Mouse (Mus musculus) T-helper 2 cell (primary cell): ENCODE results near the gene Srm.

Experiments
- in situ Hi-C: fragments of 300-600 bp; cut with MboI, MseI; formaldehyde crosslinking; loops from one replicate; pipeline ENCODE4 v1.15.1; 2025; ENCODE audit warnings: high pct_unique_total_duplicates

Gene Srm

DNA sequence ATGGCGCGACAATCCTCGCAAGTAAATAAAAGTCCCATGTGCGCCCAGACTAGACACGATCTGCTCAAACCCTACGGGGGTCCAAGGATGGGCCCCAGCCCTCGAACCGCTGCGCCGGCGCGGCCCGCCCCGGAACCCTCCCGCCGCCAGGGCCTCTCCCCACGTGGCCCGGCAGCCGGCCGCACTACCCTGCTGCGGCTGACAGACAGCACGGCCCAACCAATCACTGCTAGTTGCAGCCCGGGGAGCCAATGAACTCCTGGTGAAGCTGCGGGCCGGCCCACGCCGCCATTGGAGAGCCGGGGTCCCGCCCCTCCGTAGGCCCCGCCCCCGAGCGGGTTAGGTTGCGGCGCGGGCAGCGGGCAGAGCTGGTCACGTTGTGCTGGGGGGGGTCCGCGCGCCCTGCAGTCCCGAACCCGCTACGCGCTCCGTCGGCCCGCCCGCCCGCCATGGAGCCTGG is at the start of gene Srm:
Gene Srm (plus strand): TSS at position 333 of the 460 bp plus-strand sequence.
- in situ Hi-C loops: no loop called here

DNA sequence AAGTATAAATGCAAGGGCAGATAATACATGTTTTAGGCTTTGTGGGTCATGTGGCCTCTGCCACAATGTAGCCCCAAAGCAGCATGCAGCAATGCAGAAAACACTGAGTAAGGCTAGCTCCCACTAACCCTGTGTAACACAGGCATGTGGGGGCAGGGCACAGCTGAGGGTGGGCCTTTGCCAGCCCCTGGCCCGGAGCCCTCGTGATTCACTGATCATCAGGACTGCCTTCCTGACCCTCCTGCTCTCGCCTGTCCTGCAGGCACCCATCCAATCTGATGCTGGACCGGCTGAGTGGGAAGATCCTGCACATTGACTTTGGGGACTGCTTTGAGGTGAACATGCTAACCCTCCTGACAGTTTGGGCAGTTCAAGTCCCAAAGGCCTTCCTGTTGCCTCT is 42.2 kb upstream of the Srm start:
- in situ Hi-C loops: no loop called here

DNA sequence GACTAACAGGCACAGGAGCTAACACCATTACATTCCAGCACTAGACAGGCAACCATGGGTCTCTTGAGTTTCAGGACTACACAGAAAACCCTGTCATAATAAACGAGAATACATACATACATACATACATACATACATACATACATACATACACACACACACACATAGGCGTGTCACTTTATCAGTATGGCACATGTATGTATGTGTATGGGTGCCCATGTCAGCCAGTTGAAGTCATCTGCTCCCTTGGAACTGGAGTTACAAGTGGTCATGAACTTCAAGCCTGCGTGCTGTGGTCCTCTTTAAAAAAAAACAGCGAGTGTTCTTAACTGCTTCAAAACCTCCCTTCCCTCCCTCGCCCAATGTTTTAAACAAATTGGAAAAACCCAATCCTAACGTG is 33.5 kb upstream of the Srm start:
- in situ Hi-C loops: loop anchor here (5.0 kb wide), 1 partner anchor 45 kb away; the partner anchor contains the start of gene Masp2

DNA sequence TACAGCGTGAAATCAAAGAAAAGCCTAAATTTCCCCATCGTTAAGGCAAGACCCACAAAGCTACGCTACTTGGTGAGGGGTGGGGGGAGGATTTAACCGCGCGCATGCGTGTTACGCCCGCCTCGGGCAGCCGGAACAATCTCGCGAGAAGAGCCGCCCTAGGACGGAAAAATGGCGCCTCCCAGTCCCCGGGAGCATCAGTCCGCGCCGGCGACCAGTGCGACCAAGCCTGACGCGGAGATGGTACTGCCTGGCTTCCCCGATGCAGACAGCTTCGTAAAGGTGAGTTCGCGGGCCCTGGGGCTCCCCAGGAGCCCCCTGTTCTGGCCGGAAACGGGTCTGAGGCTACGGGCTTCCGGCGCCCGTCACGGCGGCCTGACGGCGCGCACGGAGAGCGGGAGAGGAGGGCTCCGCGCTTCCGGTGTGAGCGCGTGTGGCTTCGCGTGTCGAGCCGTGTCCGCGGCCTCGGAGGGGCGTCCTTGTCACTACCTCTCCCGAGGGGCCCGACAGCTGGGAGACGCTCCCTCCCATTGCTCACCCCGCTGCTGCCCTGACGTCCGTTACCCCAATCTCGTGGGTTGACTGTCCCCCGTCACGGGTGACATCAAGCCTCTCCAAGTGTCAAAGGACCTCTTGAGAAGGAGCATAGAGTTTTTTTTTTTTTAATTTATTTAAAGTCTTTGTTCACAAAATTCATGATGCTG is 32.9 kb upstream of the Srm start, which contains the start of gene Exosc10:
Gene Exosc10 (plus strand): TSS at position 133 of the 704 bp plus-strand sequence.
- in situ Hi-C loops: loop anchor here (5.0 kb wide), 1 partner anchor 44 kb away; the partner anchor contains the start of gene Masp2

DNA sequence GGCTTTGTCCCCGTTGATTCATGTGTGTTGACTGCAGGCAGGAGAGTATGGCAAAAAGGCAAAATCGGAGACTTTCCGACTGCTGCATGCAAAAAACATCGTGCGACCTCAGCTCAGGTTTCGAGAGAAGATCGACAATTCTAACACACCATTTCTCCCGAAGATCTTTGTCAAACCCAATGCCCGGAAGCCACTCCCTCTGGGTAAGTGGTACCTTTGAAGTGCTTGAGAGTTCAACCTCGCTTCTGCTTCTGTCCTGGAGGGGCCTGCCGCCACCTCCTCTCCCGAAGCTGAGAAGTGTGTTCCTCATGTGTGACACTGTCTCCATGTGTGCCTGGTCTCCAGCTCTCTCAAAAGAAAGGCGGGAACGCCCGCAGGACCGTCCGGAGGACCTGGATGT is 28.6 kb upstream of the Srm start:
- in situ Hi-C loops: no loop called here

DNA sequence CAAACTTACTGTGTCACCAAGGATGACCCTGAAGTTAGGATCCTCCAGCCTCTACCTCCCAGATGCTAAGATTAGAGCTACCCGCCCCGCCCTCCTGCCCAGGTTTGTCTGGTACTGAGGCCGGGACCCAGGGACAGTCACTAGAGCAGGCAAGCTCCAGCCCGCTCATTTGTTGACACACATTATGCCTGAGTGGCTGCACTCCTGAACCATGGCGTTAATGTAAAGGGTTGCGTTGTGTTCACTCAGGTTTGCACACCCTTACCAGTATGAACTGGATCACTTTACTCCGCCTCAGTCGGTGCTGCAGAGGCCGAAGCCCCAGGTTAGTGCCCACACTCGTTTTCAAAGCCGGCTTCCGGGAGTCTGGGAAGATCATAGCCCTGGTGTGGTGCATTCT is 27.7 kb upstream of the Srm start:
- in situ Hi-C loops: no loop called here

DNA sequence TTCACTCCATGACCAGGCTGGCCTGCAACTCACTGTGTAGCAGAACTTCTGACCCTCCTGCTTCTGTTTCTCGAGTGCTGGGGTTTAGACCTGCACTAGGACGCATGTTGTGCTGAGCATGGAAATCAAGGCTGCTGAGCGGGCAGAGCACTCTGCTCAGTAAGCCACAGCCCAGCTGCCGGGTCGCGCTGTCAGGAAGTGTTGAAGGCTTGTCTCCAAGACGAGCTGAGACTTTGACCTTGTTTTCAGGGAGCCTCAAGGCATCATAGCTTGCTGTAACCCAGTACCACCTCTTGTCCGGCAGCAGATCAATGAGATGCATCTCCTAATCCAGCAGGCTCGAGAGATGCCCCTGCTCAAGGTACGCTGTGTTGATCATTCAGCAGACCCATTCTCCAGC is 21.2 kb upstream of the Srm start:
- in situ Hi-C loops: no loop called here

DNA sequence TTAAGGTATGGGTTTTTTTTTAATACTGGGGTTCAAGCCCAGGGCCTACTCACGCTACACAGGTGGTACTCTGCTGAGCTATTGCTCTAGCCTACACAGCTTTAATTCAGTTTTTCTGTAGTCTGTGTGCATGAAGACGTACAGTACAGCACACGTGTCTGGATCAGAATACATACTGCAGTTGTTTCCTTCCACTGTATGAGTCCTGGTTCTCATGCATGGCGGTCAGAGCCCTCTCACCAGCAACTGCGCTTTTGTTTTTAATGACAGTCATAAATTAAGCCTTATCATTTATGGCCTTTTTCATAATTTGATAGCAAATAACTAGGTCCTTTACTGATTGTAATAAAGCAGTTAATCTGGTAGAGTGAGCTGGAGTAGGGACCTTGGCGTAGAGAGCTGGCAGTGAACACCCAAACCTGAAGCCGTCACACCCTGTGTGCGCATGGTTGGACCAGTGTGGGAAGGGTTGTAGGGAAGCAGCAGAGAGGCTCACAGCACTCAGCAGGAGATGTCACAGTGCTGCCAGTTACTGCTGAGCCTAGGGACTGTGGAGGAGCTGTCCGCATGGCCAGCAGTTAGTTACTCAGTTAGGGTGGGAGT is 20.5 kb upstream of the Srm start:
- in situ Hi-C loops: no loop called here

DNA sequence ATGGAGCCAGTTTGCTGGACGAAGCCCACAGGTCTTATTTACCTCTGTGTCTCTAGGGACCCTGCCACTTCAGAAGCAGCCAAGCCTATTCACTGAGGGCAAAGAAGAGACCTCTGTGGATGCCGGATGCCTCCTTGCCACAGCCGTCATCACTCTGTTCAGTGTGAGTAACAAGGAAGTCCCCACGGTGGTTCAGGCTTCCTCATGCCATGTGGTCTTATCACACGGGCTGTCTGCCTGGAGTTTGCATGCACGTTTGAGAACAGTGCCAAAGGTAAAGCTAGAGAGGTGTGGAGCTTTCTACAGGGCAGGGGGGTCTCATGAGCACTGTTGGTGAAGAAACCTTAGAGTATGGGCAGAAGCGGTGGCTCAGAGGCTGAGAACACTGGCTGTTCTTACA is 18.1 kb upstream of the Srm start:
- in situ Hi-C loops: no loop called here

DNA sequence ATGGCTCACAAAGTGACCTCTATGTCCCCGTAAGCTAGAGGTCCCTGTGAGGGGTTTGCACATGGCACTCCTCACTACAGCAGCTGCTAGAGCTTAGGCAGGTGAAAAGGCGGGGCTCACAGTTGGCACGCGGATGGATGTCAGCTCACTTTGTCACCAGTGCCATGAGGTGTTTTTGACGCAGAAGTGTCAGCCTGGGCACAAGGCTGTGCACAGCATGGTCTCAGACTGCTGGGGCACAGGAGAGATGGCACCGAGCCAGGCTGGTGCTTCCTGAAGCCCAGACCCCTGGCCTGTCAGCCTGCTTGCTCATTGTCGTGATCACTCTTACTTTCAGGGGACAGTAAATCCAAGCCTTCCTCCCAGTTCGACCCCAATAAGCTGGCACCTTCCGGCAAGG is 10.5 kb upstream of the Srm start:
- in situ Hi-C loops: no loop called here

DNA sequence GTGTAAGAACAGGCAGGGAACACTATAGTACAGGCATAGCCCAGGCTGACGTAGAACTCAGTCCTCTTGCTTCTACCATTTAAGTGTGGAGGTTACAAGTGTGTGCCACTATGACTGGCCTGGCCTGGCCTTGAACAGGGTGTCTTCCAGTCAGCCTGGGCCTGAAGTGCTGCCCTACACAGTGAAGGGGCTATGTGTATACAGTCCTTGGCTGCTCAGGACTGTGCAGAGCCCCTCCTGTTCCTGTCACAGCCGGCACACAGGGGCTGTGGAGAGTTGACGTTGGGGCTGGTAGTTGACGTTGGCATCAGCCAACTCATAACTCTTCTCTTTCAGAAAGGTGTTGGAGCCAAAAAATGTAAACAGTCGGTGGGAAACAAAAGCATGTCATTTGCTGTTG is 9.9 kb upstream of the Srm start:
- in situ Hi-C loops: no loop called here

DNA sequence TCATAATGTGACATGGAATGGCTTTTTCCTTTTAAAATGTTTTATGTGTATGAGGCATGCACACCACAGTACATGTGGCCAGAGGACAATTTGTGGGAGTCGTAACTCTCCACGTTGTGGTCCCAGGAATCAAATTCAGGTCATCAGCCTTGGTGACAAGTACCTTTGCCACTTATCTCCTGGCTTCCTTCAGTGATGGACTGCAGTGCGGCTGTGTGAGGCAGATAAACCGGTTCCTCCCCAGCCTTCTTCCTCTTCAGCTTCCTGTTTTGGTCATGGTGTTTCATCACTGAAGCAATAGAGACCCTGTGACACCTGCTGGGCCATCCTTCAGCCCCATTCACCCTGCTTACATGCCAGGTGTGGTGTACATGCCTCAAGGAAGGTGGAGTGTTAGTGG is 8.0 kb upstream of the Srm start:
- in situ Hi-C loops: no loop called here

DNA sequence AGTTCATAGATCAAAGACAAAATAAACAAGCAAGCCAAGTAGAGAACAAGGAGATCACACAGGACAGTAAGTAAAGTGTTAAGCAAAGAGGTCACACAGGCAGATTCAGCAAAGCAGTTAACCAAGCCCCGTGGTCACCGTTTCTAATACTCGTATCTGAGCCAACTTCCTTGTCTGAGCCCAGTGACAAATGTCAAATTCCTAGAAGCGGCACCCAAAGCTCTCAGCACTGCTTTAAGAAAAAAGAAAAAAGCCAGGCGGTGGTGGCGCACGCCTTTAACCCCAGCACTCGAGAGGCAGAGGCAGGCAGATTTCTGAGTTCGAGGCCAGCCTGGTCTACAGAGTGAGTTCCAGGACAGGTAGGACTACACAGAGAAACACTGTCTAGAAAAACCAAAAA is 4.7 kb upstream of the Srm start:
- in situ Hi-C loops: no loop called here

DNA sequence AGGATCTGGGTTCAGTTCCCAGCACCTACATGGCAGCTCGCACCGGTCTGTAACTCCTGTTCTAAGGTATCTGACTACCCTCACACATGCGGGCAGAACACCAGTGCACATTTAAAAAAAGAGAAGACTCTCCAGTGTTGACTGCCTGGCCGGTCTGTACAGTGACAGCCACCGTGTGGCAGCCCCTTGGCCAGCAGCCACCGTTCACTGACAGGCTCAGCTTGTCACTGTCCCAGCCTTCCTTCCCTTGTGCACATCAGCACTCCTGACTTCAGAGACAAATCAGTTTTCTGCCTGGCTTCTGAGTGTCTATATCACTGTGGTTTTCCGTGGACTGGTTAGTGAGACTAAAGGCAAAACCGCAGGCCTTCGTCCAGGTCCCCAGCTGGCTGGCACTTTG is 2.5 kb upstream of the Srm start:
- in situ Hi-C loops: no loop called here

DNA sequence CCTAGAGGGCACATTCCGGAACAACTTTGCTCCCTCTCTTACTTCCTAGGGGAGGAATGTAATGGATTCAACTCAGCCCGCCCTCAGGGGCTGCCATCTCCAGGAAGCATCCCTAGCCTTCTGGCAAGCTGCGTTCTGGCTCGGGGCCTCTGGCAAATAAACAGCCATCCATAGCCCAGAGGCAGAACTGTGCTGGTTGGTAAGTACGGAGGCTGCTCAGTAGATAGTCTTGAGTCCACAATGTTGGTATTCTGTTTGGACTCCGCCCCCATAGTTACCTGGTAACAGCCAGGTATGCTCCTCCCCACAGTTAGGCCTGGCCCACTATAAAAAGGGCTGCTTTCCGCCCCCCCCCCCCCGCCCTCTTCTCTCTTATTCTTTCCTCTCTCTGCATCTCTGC is 1.7 kb upstream of the Srm start:
- in situ Hi-C loops: no loop called here

DNA sequence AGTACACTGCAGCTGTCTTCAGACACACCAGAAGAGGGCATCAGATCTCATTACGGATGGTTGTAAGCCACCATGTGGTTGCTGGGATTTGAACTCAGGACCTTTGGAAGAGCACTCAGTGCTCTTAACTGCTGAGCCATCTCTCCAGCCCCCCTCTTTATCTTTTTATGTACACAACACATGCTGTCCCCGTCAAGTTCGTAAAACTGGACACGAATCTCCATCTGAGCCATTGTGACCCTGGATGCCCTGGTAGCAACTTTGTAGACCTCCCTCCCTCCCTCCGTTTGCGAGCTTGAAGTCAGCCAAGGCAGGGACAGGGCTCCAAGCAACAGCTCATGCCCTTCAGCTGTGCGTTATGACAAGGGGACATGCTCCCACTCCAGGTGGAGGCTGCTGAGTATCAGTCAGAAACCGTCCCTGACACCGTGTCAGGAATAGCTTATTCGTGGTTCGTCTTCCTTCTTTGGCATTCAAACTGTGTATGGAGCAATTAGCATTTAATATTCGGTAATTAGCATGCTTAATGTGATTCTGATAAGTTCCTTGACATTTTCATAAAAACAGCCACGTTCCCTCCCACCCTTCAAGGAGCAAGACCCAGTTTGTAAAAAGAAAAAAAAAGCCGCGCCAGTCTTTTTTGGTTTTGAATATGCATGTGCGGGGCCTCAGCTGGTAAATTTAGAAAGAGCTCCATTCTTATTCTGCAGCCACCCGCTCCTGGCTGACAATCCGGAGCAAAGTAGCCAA is 707 bp upstream of the Srm start:
- in situ Hi-C loops: no loop called here

DNA sequence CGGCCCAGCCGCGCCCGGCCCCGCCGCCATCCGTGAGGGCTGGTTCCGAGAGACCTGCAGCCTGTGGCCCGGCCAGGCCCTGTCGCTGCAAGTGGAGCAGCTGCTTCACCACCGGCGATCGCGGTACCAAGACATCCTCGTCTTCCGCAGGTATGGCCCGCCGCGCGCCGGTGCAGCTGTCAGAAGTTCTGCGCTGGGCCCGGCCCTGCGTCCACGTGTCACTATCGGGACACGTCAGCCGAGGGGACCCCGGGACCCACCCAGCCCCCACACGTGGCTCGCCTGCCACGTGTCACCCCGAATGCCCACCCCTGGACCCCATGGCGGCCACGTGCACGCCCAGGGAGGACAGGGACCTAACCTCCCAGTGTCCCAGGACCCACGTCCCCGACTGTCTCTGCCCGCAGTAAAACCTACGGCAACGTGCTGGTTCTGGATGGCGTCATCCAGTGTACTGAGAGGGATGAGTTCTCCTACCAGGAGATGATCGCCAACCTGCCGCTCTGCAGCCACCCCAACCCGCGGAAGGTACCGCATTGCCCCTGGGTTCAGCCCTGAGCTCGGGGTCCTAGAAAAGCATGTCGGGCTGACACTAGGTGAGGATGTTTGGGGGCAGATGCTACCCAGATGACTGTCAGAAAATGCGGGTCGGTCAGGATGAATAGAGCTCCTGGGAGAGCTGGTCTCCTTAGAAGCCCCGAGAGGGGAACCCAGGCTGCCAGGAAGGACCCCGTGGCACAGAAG is 506 bp downstream of the Srm start:
- in situ Hi-C loops: no loop called here

DNA sequence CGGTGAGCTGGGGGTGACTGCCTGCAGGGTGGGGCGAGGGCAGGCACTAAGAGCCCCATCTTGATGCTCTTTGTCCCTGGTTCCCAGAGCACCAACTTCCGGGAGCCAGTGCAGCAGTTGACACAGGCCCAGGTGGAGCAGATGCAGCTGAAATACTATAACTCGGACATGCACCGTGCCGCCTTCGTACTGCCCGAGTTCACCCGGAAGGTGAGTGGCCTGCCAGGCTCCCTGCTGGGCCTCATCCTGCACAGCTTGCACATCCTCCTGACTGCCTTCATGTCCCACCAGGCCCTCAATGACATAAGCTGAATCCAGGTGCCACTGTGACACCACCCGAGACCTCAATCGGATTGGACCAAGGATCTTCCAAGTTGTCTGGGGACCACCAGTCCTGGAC is 2.7 kb downstream of the Srm start:
- in situ Hi-C loops: no loop called here

DNA sequence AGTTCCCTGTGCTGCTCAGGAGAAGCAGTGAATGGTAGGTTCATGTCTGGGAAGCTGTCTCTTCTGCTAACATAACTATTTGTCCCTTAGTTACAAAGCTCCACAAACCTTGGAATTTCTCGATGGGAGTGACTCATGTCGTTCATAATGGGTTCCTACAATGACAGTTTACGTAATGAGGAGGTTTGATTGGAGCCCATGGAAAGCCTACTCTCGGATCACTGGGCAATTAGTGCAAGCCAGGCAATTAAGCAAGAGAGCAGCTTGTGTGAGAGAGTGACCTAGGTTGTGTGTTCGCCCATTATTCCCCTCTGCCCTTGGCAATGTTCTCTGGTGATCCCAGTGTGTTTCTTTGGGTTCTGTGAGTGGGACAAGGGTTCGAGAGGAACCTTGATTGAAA is 4.6 kb downstream of the Srm start:
- in situ Hi-C loops: no loop called here

DNA sequence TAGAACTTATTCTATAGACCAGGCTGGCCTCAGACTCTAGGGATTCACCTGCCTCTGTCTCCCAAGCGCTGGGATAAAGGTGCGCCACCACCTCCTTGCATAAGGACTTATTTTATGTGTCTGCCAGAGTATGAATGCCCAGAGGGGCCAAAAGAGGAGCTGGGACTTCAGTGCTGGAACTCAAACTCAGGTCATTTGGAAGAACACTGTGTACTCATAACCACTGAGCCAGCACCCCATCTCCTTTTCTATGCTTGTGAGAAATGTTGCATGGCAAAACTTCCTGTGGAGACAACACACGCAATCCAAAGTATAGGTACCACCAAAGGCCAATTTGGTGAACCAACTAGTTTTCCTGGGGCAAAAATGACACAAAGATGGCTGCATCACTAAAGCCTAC is 5.4 kb downstream of the Srm start:
- in situ Hi-C loops: no loop called here

DNA sequence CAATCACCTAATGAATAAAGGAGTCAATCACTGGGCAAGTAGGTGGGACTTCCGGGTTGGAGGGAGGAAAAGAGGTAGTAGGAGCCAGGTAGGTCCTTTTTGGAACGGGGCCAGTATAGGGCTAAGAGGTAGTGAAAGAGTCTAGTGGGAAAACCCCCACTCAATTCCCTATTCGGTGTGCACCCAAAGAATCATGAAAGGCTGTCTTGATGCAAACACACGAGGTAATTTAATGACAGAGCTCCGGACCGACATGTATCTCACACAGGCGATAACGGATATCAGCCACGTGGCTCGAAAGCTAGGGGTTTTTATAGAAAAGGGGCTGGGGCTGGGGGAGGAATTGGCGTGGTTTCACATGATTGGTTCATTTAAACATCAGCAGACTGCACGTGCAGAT is 7.5 kb downstream of the Srm start:
- in situ Hi-C loops: no loop called here

DNA sequence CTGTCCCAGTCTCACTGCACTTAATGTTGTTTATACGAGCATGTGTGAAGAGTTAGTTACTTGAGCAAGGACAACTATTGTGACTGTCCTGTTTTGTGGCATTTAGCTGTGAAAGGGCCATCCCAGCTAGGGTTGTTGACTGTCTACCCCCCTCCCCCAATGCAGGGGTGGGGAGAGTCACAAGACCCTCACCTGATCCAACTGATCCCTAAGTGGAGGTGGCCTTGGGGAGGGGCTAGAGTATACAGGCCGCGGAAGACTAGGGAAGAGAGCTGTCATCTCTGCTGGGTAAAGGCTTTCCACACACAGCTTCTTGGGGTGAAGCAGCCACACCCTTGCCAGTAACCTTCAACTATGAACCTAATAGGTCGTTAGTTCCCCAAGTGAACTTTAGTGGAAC is 9.0 kb downstream of the Srm start:
- in situ Hi-C loops: loop anchor here (5.0 to 25.0 kb wide), 2 partner anchors 43 to 438 kb away; partner anchors contain the start of genes Exosc10, Fbxo2, Fbxo44 and Fbxo6
